Mouse (Mus musculus) limb, embryonic 15.5 days (tissue): Measurements from ENCODE around the gene Mctp2. TPM values are rescaled to one million over a fixed set of nuclear protein-coding genes. Genes with fewer than 3 reads are reported as not detected.
A peak's percentile ranks its signal among the peaks of the same experiment; 100 is the strongest.

Experiments
- ATAC-seq: fragments of 200-750 bp; cut with Nextera tagmentation; 2 replicates; pipeline ENCODE4 v1.8.0; 2017; ENCODE audit warnings: low read depth, moderate TSS enrichment; ENCODE audit not compliant: insufficient number of reproducible peaks, low FRiP score, low TSS enrichment
- H3K27ac ChIP-seq: fragments of 300-500 bp; sonication (generic); 2 replicates; pipeline ENCODE4 v1.5.1; 2015; ENCODE audit warnings: moderate library complexity, mild to moderate bottlenecking, inconsistent platforms
- H3K27me3 ChIP-seq: fragments of 300-500 bp; sonication (generic); 2 replicates; pipeline ENCODE4 v1.6.1; 2015; ENCODE audit warnings: inconsistent platforms
- H3K36me3 ChIP-seq: fragments of 300-500 bp; sonication (generic); 2 replicates; pipeline ENCODE4 v1.6.1; 2015; ENCODE audit warnings: inconsistent platforms
- H3K4me1 ChIP-seq: fragments of 300-500 bp; sonication (generic); 2 replicates; pipeline ENCODE4 v1.6.1; 2015; ENCODE audit warnings: inconsistent platforms
- H3K4me2 ChIP-seq: fragments of 300-500 bp; sonication (generic); 2 replicates; pipeline ENCODE4 v1.6.1; 2015; ENCODE audit warnings: mild to moderate bottlenecking, inconsistent platforms
- H3K4me3 ChIP-seq: fragments of 300-500 bp; sonication (generic); 2 replicates; pipeline ENCODE4 v1.5.1; 2015; ENCODE audit warnings: mild to moderate bottlenecking, inconsistent platforms
- H3K9ac ChIP-seq: fragments of 300-500 bp; sonication (generic); 2 replicates; pipeline ENCODE4 v1.6.1; 2015; ENCODE audit warnings: inconsistent platforms
- H3K9me3 ChIP-seq: fragments of 300-500 bp; sonication (generic); 2 replicates; pipeline ENCODE4 v1.6.1; 2016; ENCODE audit warnings: inconsistent platforms
- WGBS: fragments of 180-500 bp; shearing (Covaris S2); methylation state at CpG from one replicate; pipeline ENCODE4 v1.1.7; 2015; 5-methylcytosine and 5-hydroxymethylcytosine counted together
- polyA plus RNA-seq: library from polyadenylated mRNA; unstranded; fragments of >200 nt; fragmentation: Nextera tagmentation; extraction: Ambion mirVana; gene quantifications from 2 replicates; pipeline ENCODE4 v1.2.1, GENCODE M21; 2015

Mctp2 gene
- polyA plus RNA-seq, 1 experiment from 2014 or later: 1.3 TPM

DNA sequence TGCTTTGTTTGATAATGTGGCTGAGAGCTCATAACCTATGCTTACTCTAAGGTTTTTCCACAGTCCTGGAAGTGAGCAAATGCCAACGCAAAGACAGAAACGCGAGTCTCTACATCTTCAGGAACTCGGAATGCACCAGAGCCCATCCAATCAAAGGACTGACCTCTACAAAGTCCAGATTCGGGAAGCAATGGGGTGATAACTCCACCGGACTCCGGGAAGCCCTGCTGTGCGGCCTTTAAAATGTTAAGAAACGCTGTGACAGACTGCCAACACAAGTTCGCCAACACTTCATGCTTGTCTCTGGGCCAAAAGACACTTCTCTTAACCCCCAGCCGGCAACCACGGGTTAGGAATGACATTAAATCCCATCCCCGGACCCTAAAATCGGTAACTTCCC is 437 bp downstream of the Mctp2 start:
- Histone ChIP-seq H3K36me3 (no peaks in the 10 kb centered on the region), H3K9me3 (no peaks in the 10 kb centered on the region), H3K4me1 (peaks cover 13% of the 10 kb centered on the region), H3K4me2 (peak overlapping the region; percentile 95), H3K9ac (peak overlapping the region; percentile 48), H3K27me3 (no peaks in the 10 kb centered on the region), H3K27ac (no peak overlapping the region), H3K4me3 (peak overlapping the region; percentile 56)
- ATAC-seq: no peak
- WGBS: under 1% methylated on average over 14 of the region's 14 CpGs

DNA sequence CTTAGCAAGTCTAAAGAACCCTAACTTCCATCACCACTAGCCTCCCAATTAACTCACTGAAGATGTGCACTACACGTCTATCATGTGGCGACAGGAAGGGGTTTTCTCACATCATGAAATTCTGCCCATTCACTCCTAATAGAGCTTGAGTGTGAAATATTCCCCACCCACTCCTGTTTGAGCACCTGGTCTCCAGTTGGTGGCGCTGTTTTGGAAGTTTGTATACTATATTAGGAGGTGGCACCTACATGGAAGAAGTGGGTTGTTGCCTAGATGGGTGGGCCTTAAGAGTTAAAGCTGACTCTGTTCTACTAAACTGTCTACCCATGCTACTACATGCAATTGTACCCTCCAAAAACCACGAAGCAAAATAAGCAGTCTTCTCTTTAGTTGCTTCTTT is 4.7 kb downstream of the Mctp2 start:
- Histone ChIP-seq H3K27me3 (no peaks in the 10 kb centered on the region), H3K4me2 (no peak overlapping the region), H3K9me3 (no peaks in the 10 kb centered on the region), H3K27ac (no peak overlapping the region), H3K9ac (no peak overlapping the region), H3K36me3 (no peaks in the 10 kb centered on the region), H3K4me1 (peaks cover 11% of the 10 kb centered on the region), H3K4me3 (no peak overlapping the region)
- WGBS: 68% methylated on average over 4 of the region's 4 CpGs
- no peak for ATAC-seq

DNA sequence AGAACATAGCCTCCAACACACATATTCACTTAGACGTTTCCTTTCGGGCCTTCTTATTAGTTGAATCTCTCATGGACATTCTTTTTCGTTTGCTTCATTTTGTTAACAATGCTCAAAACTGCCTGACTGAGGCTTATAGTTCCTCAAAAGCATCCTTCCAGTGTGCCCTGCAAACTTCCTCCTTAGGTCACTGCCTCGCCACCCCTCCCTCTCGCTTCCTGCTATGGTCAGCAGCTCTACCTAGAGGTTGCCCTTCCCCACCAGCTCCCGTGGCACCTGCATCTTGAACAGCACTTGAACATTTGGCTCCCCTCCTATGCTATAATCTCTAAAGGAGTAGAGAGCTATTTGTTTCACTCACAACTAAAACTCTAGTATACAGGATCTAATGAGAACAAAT is 6.7 kb downstream of the Mctp2 start:
- no peak overlapping the region for H3K4me3 ChIP-seq
- no peak overlapping the region for H3K27ac ChIP-seq
- no peaks in the 10 kb centered on the region for H3K27me3 ChIP-seq
- no peak overlapping the region for H3K9ac ChIP-seq
- no peaks in the 10 kb centered on the region for H3K9me3 ChIP-seq
- H3K36me3 ChIP-seq: no peaks in the 10 kb centered on the region
- 82% methylated on average over 6 of the region's 6 CpGs for WGBS
- ATAC-seq: no peak
- no peaks in the 10 kb centered on the region for H3K4me1 ChIP-seq
- H3K4me2 ChIP-seq: no peak overlapping the region

DNA sequence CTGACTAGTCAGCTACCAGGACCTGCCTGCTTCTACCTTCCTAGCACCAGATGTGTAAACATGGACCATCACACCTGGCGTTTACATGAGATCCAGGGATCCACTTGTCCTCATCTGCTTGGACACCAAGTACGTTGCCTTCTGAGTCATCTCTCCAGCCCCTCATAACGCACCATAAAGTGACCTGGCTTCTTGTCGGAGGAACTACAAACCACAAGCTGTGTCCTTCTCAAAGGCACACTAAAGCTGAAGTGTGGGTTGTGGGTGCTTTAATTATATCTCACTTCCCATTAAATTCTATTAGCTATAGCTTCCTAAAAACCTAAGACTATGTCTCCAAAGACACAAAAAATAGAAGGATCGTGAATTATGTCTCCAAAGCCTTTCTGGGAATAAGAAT is 9.4 kb downstream of the Mctp2 start:
- Histone ChIP-seq H3K4me1 (no peaks in the 10 kb centered on the region), H3K27ac (no peak overlapping the region), H3K4me3 (no peak overlapping the region), H3K9me3 (no peaks in the 10 kb centered on the region), H3K36me3 (no peaks in the 10 kb centered on the region), H3K27me3 (no peaks in the 10 kb centered on the region), H3K9ac (no peak overlapping the region), H3K4me2 (no peak overlapping the region)
- no peak for ATAC-seq
- WGBS: 75% methylated on average over 5 of the region's 5 CpGs

DNA sequence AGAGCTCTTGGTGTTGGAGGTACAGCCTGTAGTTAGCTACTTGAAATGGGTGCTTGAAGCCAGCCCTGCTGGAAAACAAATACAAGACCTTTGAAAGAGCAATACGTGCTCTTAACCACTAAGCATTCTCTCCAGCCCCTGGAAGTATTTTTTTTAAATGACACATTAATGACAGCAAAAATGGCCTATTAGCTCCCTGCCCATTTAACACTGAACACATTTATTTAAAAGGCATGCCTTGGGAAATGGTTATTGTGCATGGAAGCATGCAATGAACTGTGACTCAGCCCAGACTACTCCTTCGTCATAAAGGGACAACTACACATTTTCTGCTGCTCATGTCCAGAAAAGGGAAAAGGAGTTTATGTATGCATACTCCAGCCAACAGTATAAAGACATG is 10.2 kb downstream of the Mctp2 start:
- Histone ChIP-seq H3K9me3 (no peaks in the 10 kb centered on the region), H3K4me2 (no peak overlapping the region), H3K27me3 (no peaks in the 10 kb centered on the region), H3K36me3 (no peaks in the 10 kb centered on the region), H3K9ac (no peak overlapping the region), H3K4me3 (no peak overlapping the region), H3K27ac (no peak overlapping the region), H3K4me1 (no peaks in the 10 kb centered on the region)
- ATAC-seq: no peak
- WGBS: 40% methylated on average over 2 of the region's 2 CpGs

DNA sequence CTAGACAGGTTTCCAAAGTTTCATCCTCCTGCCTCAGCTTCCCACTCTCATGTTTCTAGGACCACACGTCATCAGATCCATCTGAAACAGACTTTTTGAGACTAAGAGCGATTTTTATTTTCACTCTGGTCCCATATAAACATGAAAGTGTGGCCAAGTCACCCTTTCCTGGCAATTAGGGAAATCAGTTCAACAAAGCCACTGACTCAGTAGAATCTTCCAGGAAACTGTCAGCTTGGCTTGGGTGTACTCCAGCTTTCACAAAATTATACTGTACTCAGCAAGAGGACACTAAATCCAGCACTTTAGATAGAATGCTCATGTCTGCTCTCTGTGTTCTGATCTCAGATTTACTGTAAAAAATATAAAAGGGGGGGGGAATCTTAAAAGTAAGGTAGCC is 11.5 kb downstream of the Mctp2 start:
- Histone ChIP-seq H3K4me3 (no peak overlapping the region), H3K4me1 (no peaks in the 10 kb centered on the region), H3K9ac (no peak overlapping the region), H3K27ac (no peak overlapping the region), H3K27me3 (no peaks in the 10 kb centered on the region), H3K9me3 (no peaks in the 10 kb centered on the region), H3K4me2 (no peak overlapping the region), H3K36me3 (no peaks in the 10 kb centered on the region)
- no peak for ATAC-seq
- WGBS: 56% methylated on average over 2 of the region's 2 CpGs

DNA sequence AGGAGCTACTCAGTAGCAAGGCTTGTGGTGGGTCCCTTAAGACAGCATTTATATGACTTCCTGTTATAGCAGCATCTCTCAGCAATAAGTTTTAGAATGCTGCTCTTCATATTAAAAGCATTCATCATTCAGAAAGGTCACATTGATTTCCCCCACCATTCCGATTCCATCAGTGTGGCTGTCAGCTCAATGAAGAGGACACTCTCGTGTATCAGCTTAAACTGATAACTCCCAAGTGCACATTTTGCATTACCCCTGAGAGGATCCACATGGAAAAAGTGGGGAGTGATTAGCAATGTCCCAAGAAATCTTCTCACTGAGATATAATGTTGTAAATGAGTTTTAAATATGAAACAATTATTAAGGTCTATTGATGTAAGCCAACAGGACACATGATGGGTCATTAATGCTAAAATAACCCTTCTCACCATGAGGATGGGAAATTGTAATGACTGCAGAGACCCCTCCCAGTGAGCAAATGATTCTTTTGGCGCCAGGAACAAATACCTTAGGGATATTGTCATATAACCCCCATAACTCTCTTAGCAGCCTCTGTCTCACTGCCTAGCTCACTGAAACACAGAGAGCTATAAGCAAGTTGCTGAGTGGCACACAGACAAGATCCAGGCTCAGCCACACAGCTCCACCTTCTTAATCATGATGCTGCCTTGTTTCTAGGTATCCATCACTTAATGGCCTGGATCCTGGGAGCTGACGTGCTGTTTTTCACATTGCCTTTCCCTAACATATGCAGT is 12.4 kb downstream of the Mctp2 start:
- H3K4me1 ChIP-seq: no peaks in the 10 kb centered on the region
- whole genome bisulfite sequencing: 68% methylated on average over 4 of the region's 4 CpGs
- H3K27me3 ChIP-seq: no peaks in the 10 kb centered on the region
- H3K4me2 ChIP-seq: no peak overlapping the region
- no peak overlapping the region for H3K4me3 ChIP-seq
- no peaks in the 10 kb centered on the region for H3K36me3 ChIP-seq
- no peak for ATAC-seq
- H3K9me3 ChIP-seq: no peaks in the 10 kb centered on the region
- H3K9ac ChIP-seq: no peak overlapping the region
- no peak overlapping the region for H3K27ac ChIP-seq

DNA sequence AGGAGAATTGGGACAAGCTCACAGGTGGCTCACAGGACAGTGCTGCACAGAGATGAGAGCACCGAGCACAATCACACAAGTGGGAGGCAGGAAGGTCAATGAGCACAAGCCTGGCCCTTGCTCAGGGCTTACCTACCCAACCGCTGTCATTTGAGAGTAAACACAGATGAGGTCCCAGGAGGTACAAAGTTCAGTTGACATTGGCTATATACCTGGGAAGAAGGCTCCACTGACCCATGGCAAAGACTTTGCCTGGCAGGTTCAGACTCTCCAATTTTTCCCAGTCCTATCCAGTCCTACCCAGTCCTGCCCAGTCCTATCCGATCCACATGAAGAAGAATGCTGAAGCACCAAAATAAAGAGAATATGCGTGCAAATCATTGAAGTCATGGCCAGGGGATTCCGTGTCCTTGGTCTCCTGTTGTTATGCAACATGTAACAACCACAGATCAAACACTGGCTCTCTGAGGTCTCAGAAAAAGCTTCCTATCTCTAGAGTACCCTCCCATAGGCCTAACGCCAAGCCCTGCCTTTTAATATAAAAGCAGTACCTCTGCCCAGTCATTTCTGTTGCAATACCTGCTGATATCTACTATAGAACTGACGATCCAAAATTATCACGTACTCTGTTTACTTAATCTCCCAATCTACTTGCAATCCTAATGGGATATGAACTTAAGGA is 14.0 kb downstream of the Mctp2 start:
- 85% methylated on average over 8 of the region's 8 CpGs for WGBS
- Histone ChIP-seq H3K4me3 (no peak overlapping the region), H3K4me2 (no peak overlapping the region), H3K9me3 (no peaks in the 10 kb centered on the region), H3K4me1 (no peaks in the 10 kb centered on the region), H3K36me3 (no peaks in the 10 kb centered on the region), H3K9ac (no peak overlapping the region), H3K27me3 (no peaks in the 10 kb centered on the region), H3K27ac (no peak overlapping the region)
- ATAC-seq: no peak

DNA sequence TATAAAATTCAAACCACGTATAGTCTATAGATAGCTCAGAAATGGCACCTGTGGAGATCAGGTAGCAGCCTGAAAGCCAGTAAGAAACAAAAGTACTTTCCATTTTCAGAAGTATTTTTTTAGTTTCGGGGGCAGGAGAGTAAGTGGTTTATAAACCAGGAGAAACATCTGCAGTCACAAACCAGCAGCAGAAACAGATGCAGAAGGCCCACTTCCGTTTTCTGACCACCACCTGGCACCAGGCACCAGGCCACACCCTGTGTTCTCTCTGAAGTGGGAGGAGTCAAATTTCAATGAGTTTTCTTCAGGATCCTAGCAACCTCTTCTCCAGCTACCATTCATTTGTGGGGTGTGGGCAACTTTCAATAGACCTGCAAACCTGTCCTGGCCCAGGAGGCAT is 25.7 kb downstream of the Mctp2 start:
- Histone ChIP-seq H3K36me3 (no peaks in the 10 kb centered on the region), H3K4me3 (no peak overlapping the region), H3K9ac (no peak overlapping the region), H3K4me2 (no peak overlapping the region), H3K9me3 (no peaks in the 10 kb centered on the region), H3K4me1 (peaks cover 3% of the 10 kb centered on the region; the same call in 1 of the 2 replicates), H3K27ac (no peak overlapping the region), H3K27me3 (no peaks in the 10 kb centered on the region)
- no peak for ATAC-seq
- 33% methylated on average over 3 of the region's 3 CpGs for WGBS

DNA sequence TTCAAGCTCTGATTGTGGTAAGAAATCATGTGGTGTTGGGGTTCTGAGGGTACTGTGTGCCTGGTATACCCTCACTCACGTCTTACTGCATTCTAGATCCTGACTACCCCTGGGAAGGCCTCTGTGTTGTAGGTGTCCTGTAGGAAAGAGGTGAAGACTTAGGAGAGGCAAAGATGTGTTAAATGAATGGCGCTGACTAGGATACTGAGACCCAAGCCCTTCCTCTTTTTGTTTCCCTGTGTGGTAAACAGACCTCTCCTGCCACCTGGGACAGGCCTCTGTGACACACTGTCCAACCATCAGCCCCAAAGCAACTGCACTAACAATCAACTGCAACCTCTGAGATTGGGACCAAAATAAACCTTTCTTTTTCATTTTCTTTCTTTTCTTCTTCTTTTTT is 28.0 kb downstream of the Mctp2 start:
- Histone ChIP-seq H3K27me3 (no peaks in the 10 kb centered on the region), H3K4me1 (peaks cover 3% of the 10 kb centered on the region; the same call in 1 of the 2 replicates)
- no peak for ATAC-seq

DNA sequence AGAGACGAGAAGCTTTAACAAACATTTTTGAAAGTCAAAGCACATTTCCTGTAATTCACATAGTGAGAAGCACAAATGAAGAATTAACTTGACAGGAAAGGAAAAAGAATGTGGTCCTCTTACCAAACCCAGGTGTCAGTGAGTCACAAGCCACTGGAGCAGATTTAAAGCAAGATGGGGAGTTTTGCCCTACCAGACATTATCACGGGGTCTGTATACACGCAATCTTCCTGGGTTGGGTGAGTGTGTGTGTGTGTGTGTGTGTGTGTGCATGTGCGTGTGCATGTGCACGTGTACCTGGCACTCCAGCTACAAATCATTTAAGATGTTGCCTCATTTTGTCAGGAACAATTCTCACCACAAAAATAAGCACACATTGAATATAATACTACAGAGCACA is 30.9 kb downstream of the Mctp2 start:
- Histone ChIP-seq H3K27me3 (no peaks in the 10 kb centered on the region), H3K9me3 (no peaks in the 10 kb centered on the region), H3K4me2 (no peak overlapping the region), H3K27ac (no peak overlapping the region), H3K4me3 (no peak overlapping the region), H3K4me1 (no peaks in the 10 kb centered on the region), H3K9ac (no peak overlapping the region), H3K36me3 (no peaks in the 10 kb centered on the region)
- 79% methylated on average over 5 of the region's 5 CpGs for WGBS
- ATAC-seq: no peak

More for the DNA sequence above, 28.0 kb downstream of the Mctp2 start:
- no peak overlapping the region for H3K9ac ChIP-seq
- no peaks in the 10 kb centered on the region for H3K9me3 ChIP-seq
- no peak overlapping the region for H3K4me2 ChIP-seq
- H3K4me3 ChIP-seq: no peak overlapping the region
- H3K36me3 ChIP-seq: no peaks in the 10 kb centered on the region
- no peak overlapping the region for H3K27ac ChIP-seq
- 93% methylated on average over 2 of the region's 2 CpGs for WGBS

DNA sequence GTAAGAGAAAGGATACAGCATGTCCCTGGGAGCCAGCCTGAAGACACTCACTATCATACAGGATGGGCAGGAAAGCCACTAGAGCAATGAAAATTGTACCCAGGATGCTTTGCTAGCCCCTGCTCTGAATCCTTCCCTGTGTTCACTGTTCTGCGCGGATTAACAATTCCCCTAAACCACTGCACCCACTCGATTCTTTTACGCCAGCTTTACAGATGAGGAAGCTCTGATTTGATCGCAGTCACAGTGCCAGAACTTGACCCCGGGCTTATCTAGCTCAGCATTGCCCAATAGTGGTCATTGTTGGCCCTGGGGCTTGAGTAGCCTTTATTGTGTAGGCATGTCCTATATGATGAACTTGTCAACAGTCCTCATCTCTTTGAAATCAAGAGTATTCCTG is 34.9 kb downstream of the Mctp2 start:
- Histone ChIP-seq H3K36me3 (no peaks in the 10 kb centered on the region), H3K27ac (no peak overlapping the region), H3K4me3 (no peak overlapping the region), H3K4me2 (no peak overlapping the region), H3K4me1 (no peaks in the 10 kb centered on the region), H3K9ac (no peak overlapping the region), H3K27me3 (no peaks in the 10 kb centered on the region), H3K9me3 (no peaks in the 10 kb centered on the region)
- ATAC-seq: no peak
- WGBS: 86% methylated on average over 6 of the region's 6 CpGs
